Mouse (Mus musculus) A20 (cell line): ENCODE results near the gene March6.

ENCODE experiments used
- DNase-seq: peaks from one replicate; pipeline ENCODE4 v3.0.0-alpha.2; 2011; ENCODE audit warnings: low read depth, low spot score

Gene March6

GRCm38 (mm10) chr15:31417409-31417795 lies 113.5 kb downstream of the March6 start:
- peak; percentile 31 for DNase-seq

GRCm38 (mm10) chr15:31415181-31415580 lies 115.7 kb downstream of the March6 start:
- no peak for DNase-seq

- DNase-seq = no peak
Measured at GRCm38 (mm10) chr15:31414179-31414898, 116.5 kb downstream of the March6 start.

GRCm38 (mm10) chr15:31413662-31414061 lies 117.2 kb downstream of the March6 start:
- DNase-seq = no peak

- DNase-seq = no peak
Measured at GRCm38 (mm10) chr15:31412933-31413332, 117.9 kb downstream of the March6 start.

GRCm38 (mm10) chr15:31412436-31412835 lies 118.4 kb downstream of the March6 start:
- DNase-seq = no peak

- no peak for DNase-seq
Measured at GRCm38 (mm10) chr15:31407490-31407889, 123.4 kb downstream of the March6 start.

GRCm38 (mm10) chr15:31406881-31407280 lies 124.0 kb downstream of the March6 start:
- DNase-seq = no peak
